Mouse (Mus musculus): Measurements from ENCODE around the gene Plpp7.

Gene Plpp7

DNA sequence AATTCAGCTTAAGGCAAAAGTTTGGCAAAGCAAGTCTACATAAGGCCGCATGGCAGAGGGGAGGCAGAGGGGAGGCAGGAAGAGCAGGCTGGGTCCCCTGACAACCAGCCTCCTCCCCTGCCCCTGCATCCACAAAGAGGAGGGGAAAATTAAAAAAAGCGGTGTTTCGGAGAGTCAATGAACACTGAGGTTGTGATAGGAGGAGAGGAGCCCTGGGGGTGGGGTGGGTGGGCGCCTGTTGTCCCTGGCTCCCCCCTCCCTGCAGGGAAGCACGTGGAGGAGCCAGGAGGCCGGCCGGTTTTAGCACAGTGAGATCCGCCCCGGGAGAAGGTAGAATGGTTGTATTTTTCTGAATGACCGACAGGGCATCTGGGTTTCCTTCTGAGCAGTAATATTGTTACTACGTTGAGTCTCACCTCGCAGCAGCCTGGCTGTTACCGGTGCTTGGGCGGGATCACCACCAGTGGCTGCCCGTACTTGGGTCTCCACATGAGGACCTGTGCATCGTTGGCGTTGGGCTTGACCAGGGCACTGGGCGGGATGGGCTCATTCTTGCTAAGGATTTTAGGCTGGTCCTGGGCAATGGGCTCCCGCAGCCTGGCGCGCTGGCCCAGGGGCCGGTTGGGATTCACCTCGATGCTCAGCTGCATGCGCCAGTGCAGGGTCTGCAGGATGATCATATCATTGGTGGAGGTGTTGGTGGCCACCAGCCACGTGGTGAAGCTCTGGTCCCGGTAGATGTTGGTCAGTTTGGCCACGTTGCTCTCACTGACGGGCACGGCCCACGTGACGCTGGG lies 26.3 kb upstream of the Plpp7 start:
- in situ Hi-C loops (cut with MboI, MseI): no loop called here

DNA sequence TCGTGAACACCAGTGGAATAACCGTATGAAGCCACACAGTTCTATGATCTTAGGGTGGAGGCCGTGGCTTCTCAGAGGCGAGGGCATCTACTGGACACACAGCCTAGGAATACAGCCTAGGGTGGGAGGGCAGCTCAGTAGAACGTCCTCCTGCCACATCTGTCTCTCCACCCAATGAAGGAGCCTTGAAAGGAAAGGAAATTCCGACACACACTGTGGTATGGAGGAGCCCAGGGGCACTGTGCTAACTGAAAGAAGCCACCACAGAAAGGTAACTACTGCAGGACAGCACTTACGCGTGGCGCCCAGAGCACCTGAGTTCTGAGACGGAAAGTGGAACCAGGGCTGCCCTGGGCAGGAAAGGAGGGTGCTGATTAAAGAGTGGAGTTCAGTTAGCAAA lies 24.6 kb upstream of the Plpp7 start:
- in situ Hi-C loops (cut with MboI, MseI): no loop called here

DNA sequence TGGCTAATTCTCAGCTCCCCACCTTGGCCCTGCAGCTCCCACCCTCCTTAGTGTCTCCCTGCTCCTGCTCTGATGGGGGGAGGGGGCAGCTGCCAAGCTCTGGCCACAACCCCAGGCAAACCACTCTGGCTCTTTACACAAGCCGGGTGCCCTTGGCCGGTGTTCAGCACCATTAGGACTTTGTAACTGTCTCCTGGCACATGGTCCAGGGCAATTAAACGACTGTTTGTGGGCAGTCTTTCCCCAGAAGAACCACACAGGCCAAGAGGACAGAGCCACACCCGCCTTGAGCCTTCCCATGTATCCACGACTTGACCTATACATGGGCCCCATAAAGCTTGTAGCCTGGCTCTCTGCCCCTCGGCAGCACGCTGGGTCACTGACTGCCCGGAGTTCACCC lies 20.9 kb upstream of the Plpp7 start:
- in situ Hi-C loops (cut with MboI, MseI): no loop called here

DNA sequence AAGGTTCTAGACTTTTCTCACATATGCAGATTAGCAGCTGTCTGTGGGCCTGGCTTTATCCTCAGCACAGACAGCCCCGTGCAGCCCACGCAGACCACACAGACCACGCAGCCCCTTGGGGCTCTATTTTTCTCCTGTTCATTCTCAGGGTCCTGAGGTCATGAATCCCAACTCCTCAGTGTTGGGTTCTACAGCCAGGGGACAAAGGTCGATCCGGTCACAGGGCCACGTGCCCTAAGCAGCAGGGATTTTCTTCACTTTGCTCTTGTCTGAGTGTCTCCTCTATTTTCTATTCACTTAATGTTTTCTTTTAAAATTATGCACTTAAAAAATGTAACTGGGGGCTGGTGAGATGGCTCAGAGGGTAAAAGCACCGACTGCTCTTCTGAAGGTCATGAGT lies 20.0 kb upstream of the Plpp7 start:
- in situ Hi-C loops (cut with MboI, MseI): no loop called here

DNA sequence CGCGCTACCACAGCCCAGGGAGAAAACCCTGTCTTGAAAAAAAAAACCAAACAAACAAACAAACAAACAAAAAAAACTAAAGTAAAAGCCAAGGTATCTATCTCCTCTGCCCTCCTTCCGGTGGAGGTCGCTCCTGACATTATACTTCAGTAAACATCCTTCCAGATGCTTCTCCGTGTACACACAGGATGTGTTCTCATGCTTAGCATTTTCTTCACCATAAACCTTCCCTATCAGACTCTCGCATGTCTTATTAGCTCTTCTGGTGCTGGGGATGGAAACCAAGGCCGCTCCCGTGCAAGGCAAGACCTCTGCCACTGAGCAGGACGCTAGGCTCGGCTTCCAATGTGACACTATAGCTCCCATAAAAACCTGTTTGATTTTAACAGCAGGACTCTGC lies 17.6 kb upstream of the Plpp7 start:
- in situ Hi-C loops (cut with MboI, MseI): no loop called here

DNA sequence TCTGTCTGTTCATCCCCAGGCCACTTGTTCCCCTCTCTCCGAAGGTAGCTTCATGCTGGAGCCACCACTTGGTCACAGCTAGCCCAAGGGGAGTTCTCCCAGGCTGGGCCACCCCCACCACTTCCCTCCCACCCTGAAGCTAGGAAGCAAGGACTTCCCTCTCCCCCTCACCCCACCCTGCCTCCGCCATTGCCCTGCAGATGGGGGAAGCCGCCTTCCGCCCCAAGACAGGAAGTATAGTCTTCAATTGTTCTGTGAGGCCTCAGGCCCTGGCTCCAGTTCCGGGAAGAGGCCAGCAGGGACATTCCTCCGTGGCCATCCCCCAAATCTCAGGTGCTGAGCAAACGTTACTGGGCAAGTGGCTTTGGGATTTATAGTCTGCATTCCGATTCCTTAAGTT lies 16.8 kb upstream of the Plpp7 start:
- in situ Hi-C loops (cut with MboI, MseI): no loop called here

DNA sequence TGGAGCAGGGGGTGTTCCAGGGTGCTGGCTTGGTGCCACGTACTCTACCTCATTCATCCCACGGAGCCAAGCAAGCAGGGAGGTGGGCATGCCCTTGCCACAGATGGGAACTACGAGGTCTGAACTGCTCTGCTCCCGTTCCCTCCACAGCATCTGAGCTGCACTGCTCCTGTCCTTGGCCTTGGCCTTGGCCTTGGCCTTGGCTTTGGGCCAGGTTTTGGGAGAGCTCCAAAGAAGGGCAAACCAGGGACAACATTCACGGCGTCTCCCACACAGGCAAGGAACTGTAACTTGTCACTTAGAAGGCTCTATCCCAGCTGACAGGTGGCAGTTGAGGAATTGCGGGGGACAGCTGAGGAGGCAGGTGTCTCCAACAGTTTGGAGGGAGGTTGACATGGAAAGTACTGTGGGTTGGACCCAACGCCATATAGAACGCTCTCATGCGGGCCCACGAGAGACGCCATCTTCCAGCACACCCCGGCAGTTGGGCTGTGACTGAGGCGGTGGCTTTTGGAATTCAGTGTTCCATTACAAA lies 16.1 kb upstream of the Plpp7 start:
- in situ Hi-C loops (cut with MboI, MseI): no loop called here

DNA sequence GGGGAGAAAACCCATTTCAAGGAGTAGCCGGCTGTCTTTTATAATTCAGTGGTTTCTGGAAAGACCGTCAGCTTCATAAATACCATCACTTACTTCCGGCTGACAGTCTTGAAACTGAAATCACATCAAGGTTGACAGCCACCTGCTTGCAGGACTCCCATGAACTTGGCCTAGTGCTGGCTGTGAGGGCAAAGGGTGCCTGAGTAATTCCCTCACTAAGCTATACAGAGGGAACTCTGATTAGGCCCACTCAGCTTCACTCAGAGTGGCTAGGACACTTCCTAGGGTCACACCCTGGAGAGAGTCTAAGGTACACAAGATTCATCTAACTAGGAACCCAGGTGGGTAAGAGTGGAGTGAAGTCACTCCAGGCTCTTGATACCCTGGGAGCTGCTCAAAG lies 14.6 kb upstream of the Plpp7 start:
- in situ Hi-C loops (cut with MboI, MseI): no loop called here

DNA sequence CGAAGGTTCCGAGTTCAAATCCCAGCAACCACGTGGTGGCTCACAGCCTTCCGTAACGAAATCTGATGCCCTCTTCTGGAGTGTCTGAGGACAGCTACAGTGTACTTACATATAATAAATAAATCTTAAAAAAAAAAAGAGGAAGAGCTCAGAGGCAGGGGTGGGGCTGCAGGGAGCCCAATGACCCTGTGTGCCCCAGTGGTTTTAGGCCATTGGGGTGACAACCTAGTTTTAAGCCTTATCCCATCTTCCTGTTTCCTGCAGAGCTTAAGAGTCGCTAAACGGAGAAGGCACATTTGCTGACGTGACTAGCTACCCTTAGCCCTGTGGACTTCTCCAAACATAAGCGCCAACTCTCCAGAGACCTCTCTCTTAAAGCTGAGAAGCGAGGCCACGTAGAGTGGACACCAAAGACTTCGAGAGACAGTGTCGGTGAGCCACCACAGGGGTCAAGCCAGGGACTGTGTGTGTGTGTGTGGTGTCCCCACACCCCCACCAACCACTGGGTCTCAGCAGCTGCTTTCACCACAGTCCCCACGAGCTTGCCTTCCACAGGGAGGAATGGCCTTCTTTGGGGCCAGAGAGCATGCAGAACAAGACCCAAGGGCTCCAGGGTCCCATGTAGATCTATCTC lies 13.9 kb upstream of the Plpp7 start:
- in situ Hi-C loops (cut with MboI, MseI): no loop called here

DNA sequence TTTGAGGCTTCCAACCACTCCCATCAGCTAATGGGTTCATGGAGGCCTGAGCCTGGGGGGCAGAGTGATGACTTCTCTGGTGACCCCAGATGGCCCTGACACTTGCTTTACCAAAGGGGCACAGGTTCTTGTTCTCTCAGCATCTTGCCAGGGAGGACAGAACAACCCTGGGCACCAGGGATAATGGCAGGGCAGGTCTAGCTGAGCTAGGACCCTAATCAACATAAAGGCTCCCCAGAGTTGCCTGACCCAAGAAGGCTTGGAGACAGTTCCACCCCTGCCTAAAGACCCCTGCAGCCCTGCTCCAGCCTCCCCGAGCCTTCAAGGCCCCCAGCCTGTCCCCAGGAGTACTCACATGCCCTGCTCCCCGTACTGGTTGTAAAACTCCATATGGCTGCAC lies 13.1 kb upstream of the Plpp7 start:
- in situ Hi-C loops (cut with MboI, MseI): no loop called here

DNA sequence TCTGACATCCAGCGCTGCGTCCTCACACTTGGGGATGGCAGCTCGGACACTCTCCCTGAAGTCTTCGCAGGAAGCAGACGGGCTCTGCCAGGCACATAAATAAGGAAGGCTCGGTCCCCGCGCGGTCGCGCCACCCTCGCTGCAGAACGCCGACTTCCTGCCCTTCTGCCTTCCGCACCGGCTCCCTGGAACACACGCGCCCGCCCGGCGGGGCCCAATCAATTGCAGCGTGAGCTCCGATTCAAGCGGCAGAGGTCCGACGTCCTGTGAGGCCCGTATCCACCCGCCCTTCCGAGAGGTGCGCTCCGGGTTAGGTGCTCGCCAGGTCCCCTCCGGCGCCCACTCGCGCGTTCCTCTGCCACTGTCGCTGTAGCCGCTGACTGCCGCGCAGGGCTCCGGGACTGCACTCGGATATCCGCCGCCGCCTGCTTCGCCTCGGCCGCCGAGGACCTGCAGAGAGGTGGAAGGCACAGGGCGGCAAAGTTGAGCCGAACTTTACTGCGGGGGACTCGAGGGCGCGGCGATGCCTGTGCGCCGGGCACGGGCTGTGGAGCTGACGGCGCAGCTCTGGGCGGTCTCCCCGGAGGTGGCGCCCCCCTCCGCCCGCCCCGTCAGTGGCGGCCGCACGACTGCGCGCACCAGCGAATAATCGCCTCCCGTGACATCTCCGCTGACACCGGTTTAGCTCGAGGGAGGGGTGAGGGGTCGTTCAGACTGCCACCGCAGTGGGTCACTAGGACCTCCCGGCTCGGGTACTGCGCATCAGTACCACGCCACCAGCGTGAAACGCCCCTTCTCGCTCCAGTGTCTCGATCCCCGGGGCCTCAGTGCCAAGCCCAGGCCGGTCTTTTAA lies 11.9 kb upstream of the Plpp7 start:
- in situ Hi-C loops (cut with MboI, MseI): no loop called here

DNA sequence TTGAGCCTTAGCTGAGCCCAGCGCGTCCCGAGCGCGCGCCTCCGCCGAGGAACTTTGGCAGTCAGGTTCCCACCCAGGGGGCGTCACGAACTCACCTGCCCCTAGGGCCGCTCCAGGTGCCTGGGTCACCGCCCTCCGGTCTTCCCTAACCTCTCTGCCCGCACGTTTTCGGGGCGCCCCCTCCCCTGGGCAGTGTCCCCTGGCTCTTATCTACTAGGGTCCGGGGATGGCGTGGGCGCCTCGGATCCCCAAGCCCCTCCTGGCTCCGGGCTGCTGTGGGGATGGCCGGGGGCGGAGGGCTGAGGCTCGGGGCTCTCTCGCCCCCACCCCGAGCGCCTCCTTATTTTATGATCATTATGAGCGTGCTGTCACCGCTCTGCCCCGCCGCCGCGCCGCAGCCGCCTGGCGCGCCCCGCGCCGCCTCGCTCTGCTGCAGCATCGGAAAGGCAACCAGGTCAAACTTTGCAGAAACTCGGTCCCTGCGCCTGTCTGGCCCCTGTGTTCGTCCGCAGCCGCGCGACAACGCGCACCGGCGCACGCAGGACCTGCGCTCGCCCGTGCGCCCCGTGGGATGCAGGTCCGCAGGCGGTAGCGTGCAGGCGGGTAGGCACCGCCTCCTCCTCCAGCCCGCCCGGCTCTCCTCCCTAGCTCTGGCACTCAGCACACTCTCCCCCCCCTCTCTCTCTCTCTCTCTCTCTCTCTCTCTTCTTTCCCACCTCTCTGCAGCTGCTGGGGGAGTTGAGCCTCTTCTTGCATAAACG lies 11.0 kb upstream of the Plpp7 start, which contains the start of gene Fam78a:
Fam78a (minus strand) TSS at position 747 of the 761 bp plus-strand sequence.
- in situ Hi-C loops (cut with MboI, MseI): no loop called here

DNA sequence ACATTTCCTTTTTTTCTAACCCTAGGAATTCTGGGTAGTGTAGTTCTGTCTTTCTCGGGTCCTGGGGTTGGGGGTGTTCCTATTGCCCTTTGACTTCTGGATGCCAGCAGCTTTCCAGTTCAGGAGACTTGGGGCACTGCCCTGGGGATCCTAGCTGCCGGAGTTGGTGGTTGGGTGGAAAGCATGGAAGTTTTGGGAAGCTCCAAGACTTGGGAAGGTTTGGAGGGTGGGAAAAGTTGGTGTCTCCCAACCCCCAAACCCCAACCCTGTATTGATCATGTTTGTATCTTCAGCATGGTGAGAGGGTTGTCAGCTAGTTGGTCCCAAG lies 10.5 kb upstream of the Plpp7 start:
- in situ Hi-C loops (cut with MboI, MseI): loop anchor here (5.0 kb wide), 1 partner anchor 42 kb away; no protein-coding TSS in a partner anchor

DNA sequence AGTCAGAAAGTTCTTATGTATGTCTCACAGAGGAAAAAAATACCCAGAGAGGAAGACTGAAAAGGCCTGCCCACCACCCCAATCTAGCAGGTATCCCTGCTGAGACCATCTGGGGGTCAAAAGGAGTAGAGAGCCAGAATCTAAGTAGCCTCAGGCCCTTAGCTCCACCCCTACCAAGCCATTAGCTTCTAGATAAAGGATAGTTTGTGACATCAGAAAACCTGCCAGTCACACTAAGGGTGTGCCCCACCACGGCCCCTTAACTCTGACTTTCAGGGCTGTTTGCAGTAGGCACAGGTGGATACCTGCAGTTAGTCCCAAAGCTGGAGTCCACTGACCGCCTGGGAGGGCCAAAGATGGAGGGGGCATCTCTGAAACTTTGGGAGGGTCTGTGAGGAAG lies 10.1 kb upstream of the Plpp7 start:
- in situ Hi-C loops (cut with MboI, MseI): loop anchor here (5.0 kb wide), 1 partner anchor 42 kb away; no protein-coding TSS in a partner anchor

DNA sequence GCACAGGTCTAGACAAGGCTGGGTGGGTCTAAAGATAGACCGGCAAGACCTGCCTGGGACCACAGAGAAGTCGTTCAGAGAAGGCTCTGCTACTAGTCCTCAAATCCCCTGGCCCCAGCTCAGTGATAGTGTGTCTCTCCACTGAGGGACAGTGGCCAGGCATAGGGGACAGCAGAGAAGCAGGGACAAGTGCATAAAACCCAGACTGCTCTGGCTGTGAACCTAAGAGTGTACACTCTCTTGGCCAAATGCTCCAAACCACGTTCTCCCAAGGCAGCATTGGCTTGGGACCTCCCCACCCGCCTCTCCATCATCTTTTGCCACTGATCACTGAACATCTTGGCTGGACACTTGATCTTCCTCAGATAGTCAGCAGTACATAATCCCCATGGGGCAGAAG lies 7.7 kb upstream of the Plpp7 start:
- in situ Hi-C loops (cut with MboI, MseI): loop anchor here (5.0 kb wide), 1 partner anchor 40 kb away; no protein-coding TSS in a partner anchor

DNA sequence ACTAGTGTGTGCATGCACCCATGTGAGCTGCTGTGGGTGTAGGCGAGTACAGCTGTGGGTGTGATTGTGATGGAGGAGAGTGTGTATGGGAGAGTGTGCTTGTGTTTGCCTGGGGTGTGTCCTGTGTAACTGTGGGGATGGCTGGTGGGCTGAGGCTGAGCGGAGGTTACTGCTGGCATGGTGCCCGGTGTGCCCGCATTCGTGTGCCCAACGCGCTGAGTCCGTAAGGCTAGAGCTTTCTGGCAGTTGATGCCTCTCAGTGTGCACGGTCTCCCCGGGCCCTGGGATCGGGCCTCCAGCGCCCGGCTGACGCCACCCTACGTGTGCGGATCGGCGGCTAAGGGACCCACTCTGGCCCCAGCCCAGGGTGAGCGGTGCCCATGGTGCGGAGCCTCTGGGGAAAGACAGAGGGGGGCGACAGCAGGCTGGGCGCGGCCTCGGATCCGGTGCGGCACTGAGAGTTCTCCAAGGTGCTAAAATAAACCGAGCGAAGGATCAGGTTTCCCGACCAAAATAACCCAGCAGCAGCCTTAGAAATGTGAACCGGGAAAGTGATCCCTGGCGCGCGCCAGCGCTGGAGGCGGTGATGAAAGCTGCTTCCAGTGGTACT lies 6.9 kb upstream of the Plpp7 start:
- in situ Hi-C loops (cut with MboI, MseI): loop anchor here (5.0 kb wide), 1 partner anchor 39 kb away; no protein-coding TSS in a partner anchor

DNA sequence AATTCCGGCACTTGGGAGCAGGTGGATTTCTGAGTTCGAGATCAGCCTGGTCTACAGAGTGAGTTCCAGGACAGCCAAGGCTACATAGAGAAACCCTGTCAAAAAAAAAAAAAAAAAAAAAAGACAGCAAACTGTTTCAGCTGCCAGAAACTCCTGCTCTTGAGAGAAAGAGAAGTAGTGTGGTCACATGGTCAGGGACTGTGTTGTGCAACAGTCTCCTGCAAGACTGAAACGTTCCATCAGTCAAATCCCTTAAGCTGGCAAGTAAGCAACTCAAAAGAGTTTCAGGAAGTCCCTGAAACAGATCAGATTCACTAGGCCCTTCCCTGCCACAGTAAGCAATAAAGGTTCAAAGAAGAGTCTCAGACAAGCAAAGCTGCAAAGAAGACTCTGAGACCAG lies 5.7 kb upstream of the Plpp7 start:
- in situ Hi-C loops (cut with MboI, MseI): loop anchor here (5.0 kb wide), 1 partner anchor 38 kb away; no protein-coding TSS in a partner anchor

DNA sequence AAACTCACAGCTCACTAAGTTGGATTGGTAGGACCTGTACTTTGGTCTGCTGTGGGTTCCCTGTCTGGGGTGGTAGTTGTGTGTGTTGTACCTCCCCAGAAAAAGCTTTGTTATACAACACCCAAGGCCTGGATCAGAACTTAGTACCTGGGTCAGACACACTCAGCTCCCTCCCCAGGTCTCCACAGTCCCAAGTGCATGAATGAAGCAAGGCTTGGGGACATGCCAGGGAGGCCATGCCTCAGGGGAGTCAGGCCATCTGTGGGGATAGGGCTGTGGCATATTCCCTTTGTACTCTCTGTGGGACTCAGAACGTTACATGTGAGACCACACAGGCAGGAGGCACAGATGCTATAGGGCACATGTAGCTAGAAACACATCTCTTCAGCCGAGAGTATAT lies 5.2 kb upstream of the Plpp7 start:
- in situ Hi-C loops (cut with MboI, MseI): no loop called here

DNA sequence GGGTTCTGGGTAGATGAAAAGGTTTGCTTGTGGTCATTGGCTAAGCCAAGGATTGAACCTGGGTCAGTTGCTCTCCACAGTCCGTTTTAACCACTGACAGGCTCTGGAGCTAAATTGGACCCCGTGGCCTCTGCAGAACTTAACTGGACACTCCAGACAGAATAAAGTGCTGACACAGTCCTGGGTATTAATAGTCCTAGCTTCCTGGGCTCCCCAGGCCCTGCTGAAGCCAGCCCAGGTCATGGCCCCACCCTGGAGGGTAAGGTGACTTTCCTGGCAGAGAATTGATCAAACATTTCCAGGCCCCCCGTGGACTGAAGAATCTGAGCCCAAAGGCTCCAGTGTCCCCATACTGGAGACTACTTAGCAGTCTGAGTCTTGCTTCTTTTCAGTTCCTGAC lies 3.4 kb upstream of the Plpp7 start:
- in situ Hi-C loops (cut with MboI, MseI): no loop called here

DNA sequence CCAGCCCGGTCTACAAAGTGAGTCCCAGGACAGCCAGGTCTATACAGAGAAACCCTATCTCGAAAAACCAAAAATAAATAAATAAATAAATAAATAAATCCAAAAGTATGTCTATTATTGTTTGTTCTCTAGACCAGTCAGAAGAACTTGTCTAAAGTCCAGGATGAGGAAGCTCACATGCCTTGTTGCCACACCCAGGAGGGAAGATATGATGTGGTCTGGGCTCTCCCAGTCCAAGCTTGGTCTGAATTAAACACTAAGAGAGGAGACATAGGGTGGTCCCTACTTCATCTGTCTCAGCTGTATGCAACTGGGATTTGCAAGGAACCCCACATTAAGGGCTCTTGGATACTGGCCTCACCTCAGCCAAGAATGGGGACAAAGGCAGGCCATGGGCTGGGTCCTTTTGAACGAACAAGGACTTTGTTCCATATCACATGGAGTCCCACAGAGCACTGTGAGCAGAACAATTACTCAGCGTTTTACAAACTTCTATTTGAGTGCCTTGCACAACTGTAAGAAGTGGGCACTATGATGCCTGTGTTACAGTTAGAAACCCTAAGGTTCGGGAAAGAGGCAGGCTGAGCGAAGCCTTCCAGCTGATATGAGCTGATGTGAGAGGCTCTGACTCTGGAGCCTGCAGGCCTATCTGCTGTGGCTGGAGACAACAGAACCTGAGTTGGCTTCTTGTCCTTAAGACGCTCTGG lies 1.2 kb upstream of the Plpp7 start:
- in situ Hi-C loops (cut with MboI, MseI): no loop called here
